Mouse (Mus musculus) layer of hippocampus, adult 11-12 months (tissue): Measurements from ENCODE around the gene Zfp36.
A peak's percentile ranks its signal among the peaks of the same experiment; 100 is the strongest.
"Not testable (repeated sequence)": the region's sequence is repeated elsewhere in the genome, so short reads cannot be mapped to it uniquely, and the experiment has no call there.

ENCODE experiments used
- DNase-seq: peaks from one replicate; pipeline ENCODE4 v3.0.0; 2022; ENCODE audit warnings: low spot score

Zfp36 gene

DNA sequence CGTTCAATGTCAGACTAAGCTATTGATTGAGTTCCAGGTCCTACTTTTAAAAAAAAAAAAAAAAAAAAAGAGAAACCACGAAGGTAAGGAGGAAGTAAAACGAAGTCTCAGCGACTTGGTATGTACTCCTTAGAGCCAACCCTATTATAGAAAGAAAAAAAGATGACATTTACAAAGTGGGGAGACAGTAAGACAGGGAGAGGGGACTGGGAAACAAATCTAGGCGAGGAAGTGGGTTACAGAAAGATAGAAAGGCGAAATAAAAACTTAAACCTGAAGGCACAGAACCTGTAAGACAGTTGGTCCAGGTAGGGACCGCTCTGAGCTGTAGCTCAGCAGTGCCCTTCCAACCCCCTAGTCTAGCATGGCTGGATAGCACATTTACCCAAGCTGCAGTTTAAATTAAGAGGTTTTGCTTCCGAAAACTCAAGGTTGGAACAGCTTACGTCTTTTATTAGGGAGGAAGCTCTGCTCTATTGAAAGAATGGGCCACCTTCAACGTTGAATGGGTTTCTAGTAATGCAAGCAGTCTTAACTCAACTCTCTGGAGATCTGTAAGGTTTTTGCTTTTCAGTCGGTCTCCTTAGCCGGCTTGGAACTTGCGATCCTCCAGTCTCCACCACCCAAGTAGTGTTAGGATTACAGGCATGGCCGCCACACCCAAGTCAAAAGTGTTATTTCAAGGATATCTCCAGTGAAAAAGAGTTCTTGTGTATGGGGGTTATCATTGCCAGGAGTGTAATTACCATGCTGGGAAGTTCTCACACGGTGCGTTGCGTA, at the start of gene Zfp36:
TSS of gene Zfp36 (minus strand) at position 17 of the 780 bp plus-strand sequence.
- DNase-seq, result no peak

DNA sequence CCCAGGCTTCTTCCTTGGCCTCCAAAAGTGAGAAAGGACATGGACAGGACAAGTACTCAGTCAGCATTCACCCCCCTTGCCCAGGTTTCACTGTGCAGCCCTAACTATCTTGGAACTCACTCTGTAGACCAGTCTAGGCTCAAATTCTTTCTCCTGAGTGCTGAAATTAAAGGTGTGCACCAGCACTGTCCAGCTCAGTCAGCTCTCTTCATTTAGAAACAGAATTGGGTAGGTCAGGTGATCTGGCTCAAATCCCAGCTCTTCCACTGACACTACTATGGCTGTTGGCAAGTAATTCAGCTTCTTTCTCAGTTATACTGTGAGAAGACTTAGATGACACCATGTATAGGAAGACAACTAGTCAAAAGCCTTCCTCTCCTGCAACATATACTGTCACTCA, 47.7 kb upstream of the Zfp36 start:
- DNase-seq, result no peak

DNA sequence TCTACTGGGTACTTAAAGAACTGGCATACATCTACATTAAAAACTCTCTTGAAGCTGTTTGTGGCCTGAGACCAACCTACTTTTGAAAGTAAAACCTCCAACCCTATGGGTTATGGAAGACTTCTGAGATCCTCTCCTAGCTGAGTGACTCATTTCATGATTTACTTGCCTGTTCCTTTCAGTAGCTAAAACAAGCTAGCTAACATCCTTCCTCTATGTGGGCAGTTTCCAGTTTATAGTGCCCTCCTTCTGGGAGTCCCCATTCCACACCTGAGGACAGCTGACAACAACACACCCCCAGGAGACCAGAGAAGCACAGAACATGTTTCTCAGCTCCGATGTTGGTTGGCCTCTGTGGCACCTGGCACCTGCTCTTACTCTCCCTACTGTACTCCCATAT, 43.0 kb upstream of the Zfp36 start:
- DNase-seq, result no peak

DNA sequence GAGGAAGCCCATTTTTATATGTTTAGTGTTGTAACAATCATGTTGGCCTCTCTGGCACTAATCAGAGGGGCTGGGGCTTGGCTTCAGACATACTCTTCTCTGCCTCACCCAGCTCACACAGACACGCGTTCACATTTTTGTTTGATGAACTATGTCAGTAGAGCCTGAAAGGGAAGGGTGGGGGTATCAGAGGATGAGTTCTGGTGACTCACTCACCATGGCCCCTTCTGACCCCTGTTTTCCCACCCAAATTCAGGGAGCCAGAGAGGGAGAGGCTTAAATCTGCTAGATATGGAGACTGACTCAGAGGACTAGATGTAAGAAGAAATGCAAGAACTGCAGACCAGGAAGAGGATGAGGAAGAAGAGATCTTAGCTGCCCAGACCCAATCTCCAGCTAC, 39.4 kb upstream of the Zfp36 start:
- no peak for DNase-seq

DNA sequence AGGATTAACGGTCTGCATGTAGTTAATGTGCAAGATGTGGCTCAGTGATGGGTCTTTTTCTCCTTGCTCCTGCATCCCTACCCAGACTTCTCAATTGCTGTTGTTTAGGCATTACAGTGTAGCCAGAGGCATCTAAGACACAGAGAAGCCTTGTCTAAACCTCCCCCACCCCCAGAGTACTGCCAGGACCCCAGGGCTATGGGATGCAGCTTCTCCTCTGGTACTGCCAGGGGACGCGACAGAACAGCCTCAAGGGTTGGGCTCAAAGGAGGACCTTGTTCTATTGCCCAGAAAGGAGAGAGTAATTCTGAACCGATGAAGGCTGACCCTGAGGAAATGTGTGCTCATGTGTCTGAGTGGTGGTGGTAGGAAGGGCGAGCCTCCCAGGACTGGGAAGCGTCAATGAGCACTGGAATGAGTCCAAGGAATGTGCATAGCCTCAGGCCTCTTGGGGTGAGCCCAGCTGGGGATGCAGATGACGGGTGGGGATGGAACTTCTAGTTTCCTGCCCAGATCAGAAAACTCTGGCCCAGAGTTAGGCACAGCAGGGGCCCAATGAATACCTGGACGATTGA, 38.1 kb upstream of the Zfp36 start:
- no peak for DNase-seq

DNA sequence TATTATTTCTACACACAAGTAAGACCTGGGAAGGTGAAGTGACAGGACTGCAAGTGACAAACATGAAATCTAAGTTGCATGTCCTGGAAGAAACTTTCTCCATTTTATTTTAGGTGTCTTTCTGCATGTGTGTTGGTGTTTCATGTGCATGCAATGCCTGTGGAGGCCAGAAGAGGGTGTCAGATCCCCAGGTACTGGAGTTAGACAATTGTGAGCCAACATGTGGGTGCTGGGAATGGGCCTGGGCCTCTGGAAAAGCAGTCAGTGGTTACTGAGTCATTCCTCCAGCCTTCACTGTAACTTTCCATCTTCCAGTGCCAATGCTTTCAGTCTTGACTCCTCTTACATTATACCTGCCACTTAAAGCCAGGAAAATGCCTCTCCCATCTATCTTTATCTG, 37.3 kb upstream of the Zfp36 start:
- no peak for DNase-seq

DNA sequence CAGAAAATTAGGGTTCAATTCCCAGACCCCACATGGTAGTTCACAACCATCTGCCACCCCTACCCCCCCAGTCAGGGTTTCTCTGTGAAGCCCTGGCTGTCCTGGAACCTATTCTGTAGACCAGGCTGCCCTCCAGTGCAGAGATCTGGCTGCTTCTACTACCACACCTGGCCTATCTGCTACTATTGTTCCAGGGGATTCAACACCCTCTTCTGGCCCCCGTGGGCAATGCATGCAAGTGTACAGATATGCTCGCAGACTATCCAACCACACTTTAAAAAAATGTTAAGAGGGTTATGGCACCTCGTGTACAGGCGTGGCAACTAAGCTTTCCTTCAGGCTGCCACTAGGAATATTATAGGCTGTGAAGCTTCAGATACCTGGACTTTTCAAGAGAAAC, 32.8 kb upstream of the Zfp36 start:
- no peak for DNase-seq

DNA sequence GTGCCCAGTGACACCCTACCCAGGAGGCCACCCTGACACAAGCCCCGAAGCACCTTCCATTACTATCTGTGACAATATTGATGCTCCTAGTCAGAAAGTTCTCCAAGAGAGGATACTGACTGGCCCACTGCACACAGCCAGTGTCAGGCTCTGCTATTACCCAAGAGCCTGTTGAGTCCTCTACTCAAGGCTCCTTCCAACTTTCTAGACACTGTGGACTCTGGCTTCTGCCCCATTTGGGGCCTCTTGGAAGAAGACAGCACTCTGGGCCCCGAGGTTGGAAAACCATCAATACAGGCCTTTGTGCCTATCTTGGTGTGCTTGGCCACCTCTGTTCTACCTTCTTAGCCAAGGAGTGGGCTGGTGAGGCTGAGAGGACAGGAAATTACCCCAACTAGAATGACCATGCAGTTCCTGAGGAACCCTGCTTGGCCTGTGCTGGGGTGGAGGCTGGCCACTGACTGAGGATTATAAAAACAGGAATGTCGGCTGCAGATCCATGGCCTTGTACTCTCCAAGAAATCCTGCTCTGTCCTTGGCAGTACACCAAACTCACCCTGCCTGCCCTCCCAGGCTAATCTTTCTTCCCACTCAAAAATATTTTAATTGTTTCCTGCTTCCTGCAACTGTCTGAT, 30.9 kb upstream of the Zfp36 start:
- no peak for DNase-seq

DNA sequence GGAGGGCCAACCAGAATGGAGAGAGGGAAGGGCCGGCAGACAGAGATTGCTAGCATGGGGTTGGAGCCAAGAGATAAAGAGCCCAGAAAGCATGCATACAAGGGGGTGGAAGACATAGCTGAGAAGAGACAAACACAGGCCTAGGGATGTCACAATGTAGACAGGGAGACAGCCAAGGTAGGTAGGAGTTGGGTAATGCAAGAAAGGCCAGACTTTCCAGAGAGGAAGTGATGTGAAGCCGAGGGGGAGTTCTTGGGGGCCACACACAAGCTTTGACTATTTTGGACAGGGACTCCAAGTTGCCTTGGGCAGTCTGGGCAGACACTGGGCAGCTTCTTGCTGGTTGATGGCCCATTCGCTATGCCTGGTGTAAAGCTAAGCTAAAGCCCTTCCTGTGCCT, 21.9 kb upstream of the Zfp36 start:
- DNase-seq, result no peak

DNA sequence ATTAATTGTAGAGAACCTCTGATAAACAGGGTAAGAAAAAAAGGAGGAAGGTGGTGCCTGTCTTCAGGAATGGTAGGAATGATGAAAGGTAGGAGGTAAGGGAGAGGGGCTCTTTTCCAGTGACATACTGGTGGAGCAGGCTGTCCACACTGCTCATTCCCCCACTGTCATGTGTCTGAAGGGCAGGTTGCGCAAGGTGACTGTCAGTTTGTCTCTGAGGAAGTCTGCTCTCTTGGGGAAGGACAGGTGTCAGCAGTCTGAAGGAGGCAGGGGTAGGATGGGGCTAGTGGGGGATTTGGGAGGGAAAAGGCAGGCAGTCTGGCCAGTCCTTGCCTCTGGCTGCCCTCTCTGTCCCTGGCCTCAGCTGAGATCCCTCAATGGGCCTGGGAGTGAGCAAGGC, 21.0 kb upstream of the Zfp36 start:
- DNase-seq, result no peak

DNA sequence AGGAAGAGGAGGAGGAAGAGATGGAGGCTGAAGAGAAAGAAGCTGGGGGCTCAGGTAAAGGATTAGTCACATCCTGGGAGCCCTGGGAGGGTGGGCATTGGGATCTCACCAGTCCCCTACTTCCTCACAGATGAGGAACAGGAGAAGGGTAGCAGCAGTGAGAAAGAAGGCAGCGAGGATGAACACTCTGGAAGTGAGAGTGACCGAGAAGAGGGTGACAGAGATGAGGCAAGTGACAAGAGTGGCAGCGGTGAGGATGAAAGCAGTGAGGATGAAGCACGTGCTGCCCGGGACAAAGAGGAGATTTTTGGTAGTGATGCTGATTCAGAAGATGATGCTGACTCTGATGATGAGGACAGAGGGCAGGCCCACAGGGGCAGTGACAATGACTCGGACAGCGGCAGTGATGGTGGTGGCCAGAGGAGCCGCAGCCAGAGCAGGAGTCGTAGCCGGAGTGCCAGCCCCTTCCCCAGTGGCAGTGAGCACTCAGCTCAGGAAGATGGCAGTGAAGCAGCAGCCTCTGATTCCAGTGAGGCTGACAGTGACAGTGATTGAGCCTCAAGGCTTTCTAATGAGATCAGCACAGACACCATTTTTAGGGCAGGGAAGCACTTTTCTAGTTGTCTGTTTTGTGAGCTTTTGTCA, 18.8 kb upstream of the Zfp36 start:
- DNase-seq, result no peak

DNA sequence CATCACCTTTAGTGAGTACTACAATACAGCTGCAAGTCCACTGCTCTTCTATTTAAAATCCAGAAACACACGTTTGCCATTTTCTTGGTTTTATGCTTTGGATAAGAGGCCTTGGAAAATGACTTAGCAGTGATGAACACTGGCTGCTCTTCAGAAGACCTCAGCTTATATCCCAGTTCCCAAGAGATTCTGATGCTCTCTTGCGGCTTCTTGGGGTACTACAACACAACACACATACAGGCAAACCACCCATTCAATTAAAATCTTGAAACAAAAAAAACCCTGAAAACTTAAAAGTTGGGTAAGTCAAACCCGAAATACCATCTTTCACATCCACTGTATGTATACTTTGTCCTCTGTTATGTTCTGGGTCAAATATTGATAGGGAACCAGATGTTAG, 17.9 kb upstream of the Zfp36 start:
- DNase-seq, result no peak

DNA sequence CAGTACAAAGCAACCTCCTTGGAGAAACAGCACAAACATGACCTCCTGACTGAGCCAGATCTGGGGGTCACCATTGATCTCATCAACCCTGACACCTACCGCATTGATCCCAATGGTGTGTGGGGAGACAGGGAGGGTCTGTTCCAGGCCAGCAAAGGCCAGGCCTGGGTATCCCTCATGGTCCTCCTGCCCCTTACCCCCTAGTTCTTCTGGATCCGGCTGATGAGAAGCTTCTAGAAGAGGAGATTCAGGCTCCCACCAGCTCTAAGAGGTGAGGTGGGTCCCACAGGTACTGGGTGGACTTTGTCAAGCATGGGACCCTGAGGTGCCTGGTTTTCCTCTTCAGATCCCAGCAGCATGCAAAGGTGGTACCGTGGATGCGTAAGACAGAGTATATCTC, 15.4 kb upstream of the Zfp36 start:
- no peak for DNase-seq

DNA sequence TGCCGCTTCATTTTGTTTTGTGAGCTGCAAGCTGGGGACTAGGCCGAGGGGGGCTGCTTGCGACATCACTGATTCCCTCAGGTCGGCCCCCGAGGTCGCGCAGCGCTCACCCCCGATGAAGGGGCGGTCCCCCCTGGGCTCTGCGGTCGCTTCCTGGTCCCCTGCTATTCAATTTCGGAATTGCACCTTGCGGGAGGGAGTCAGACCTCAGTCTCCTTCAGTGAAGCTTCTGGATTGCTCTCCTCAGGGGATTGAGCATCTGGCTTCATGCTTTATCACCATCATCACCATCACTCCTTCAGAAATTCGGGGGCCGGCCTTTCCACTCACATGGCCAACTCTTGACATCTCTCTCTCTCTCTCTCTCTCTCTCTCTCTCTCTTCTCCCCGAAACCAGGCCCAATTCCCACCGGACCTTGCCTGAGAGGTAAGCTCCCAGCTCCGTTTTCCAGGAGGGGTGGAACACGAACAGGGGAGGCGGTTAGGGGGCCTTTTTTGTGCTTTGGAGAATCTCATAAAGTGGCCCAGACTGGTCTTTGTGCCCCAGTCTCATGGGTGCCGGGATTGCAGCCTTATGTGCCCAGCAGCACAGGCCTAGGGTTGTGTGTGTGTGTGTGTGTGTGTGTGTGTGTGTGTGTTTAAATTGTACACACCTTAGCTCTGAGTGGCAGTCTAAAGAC, 13.4 kb upstream of the Zfp36 start:
- no peak for DNase-seq

DNA sequence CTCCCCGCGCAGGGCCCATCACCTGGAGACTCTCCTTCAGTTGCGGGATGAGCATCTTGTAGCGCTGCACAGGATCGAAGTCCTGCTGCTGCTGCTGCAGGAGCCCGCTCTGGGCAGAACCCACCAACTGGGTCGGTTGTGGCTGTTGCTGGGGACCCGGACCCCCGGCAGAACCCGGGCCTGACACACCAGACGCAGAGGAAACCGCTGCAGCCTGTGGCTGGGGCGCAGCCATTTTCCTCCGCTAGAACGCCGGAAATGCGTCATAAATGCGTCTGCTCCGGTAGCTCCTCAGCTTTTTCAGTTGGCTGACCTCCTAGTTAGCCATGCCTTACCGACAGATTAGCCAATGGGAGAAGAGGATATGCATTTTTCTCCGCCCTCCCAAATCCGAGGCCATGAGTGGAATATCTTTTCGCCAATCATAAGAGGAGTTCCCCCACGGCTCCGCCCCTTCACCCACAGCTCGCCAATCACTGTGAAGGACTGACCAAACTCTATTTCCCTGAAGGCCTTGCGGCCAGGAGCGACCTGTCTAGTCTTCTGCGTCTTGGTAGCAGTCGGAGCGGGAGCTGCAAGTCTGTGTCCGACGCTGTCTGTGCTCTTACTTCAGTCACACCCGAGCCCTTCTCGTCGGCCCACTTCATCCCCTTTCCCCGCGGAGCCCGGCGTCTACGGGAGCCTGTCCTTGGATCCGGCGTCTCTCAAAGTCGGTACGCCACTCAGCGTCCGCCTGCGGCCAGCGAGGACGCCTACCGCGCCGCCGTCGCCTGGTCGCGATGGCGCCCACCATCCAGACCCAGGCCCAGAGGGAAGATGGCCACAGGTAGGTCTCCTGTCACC, 12.6 kb upstream of the Zfp36 start, which contains the start of the genes Med29 and Paf1:
TSS of gene Med29 (minus strand) at position 280 of the 843 bp plus-strand sequence.
TSS of gene Paf1 (plus strand) at position 523 of the 843 bp plus-strand sequence.
- peak; percentile 98 for DNase-seq

DNA sequence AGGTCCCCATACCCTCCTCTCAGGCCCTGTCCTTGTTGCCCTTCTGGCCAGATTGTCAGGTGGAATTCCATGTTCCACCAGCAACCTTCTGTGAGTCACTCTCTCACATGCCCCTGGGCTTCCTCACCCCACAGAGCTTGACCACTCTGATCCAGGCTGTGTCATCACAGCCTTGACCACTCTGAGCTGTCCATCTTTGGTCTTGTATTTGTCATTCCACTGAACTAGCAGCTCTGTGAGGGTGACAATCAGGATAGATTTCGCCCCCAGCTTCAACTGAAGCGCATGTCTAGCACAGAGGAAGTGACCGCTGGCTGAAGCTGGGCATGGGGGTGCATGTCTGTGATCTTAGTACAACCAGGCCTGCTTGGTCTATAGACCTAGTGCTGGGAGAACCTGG, 10.3 kb upstream of the Zfp36 start:
- no peak for DNase-seq

DNA sequence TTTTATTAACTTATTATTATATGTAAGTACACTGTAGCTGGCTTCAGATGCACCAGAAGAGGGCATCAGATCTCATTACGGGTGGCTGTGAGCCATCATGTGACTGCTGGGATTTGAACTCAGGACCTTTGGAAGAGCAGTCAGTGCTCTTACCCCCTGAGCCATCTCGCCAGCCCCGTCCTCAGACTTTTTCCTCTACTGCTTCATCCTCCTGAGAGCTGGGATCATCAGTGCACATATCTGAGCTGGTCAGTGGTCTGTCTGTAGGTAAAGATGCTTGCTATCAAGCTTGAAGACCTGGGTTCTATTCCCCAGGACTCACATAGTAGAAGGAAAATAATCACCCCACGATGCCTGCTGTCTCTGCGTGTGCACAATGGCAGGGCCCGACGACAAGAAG, 7.3 kb upstream of the Zfp36 start:
- not testable (repeated sequence) for DNase-seq

DNA sequence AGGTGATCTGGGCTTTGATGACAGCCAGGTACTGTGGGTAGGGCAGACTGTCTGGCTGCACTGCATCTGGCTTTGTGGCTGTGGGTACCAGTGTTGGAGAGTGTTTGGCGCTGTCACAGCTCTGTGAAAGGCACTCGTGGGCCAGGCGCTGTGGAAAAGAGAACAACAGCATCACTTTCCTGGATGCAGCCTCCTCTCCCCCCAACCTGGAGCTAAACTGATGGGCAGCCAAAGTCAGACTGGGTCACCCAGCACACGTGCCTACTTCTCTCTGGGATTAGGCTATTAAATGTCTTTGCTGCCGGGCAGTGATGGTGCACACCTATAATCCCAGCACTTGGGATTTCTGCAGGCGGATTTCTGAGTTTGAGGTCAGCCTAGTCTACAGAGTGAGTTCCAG, 6.8 kb upstream of the Zfp36 start:
- DNase-seq, result not testable (repeated sequence)

DNA sequence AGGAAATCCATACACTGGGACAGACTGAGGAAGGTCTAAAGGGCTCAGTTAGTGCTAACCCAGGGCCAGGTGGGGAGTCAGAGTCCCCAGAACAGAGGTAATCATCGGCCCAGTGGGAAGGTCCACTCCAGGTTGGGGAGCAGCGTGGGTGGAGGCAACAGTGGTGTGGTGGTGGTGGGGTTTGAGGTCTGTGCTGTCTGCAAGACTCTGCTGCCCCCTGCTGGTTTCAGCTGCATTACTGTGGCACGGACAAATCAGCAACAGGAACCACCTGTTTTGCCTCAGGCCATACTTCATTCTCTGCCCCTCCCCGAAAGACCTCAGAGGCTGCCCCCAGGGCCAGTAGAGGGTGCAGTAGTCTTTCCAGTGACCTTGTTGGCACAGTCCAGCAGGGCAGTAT, 6.4 kb upstream of the Zfp36 start:
- DNase-seq, result peak; percentile 88

DNA sequence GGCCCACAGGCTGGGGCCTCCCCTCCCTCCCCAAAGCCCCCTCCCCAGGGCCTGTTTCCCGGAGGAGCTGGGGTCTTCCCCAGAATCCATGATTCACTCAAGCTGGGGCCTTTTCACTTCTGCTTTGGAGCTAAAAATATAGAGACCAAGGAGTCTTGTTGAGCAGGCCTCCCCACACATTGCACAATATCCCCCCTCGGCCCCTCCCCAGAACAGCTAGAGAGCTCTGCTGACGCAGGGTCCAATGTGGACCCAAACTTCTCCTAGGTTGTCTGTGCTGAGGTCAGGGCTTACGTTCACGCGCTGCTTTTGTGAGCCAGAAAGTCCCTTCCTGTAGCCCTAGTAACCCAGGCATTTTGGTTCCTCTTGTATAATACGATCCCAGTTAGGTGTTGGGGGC, 6.0 kb upstream of the Zfp36 start:
- no peak for DNase-seq

DNA sequence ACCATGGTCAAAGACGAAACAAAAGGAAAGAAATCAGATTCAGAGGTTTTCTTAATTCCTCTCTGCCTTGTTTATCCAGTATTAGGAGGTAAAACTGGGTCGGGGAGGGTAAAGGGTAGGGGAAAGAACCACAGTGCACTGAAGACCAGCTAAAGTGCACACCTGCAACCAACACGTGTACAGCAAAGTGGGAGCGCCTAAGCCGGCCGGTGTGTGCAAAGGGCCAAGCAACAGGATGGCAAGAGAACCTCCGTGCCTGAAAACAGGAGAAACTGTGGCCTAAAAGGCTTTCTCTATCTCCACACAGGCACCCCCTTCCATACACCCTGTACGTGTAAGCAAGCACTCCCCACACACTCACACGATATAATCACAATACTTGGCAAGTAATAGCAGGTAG, 5.1 kb upstream of the Zfp36 start:
- no peak for DNase-seq
